Mouse (Mus musculus): ENCODE data around the gene Auts2. TPM values are rescaled to one million over a fixed set of nuclear protein-coding genes. Genes with fewer than 3 reads are reported as not detected.
"Not testable (repeated sequence)": the region's sequence is repeated elsewhere in the genome, so short reads cannot be mapped to it uniquely, and the experiment has no call there.

Auts2 gene
- total RNA-seq (2014; fragmentation: Nextera tagmentation) (0.84 and 3.3 TPM in 2 replicates), total RNA-seq (2017) (0.50 TPM in 1 of 2 replicates, not detected in the other)

GRCm38 (mm10) chr5:132543118-132544071 is at the start of gene Auts2:
Auts2 (minus strand) TSS chr5:132543344.
- peak; percentile 59 for ATAC-seq (replicated peaks; ENCODE audit: low FRiP score, low TSS enrichment, poor library complexity, severe bottlenecking)

- ATAC-seq (replicated peaks; ENCODE audit: low FRiP score, low TSS enrichment, poor library complexity, severe bottlenecking) = no peak
Observed at GRCm38 (mm10) chr5:132591721-132592695, 48.9 kb upstream of the Auts2 start.

GRCm38 (mm10) chr5:132579774-132580173 is 36.6 kb upstream of the Auts2 start:
- ATAC-seq (replicated peaks; ENCODE audit: low FRiP score, low TSS enrichment, poor library complexity, severe bottlenecking) = no peak

- not testable (repeated sequence) for ATAC-seq (replicated peaks; ENCODE audit: low FRiP score, low TSS enrichment, poor library complexity, severe bottlenecking)
Observed at GRCm38 (mm10) chr5:132560771-132561170, 17.6 kb upstream of the Auts2 start.

GRCm38 (mm10) chr5:132545761-132546160 is 2.6 kb upstream of the Auts2 start:
- no peak for ATAC-seq (replicated peaks; ENCODE audit: low FRiP score, low TSS enrichment, poor library complexity, severe bottlenecking)

- no peak for ATAC-seq (replicated peaks; ENCODE audit: low FRiP score, low TSS enrichment, poor library complexity, severe bottlenecking)
Observed at GRCm38 (mm10) chr5:132544176-132544995, 1.2 kb upstream of the Auts2 start.

GRCm38 (mm10) chr5:132542381-132543020 is 643 bp downstream of the Auts2 start:
- ATAC-seq (replicated peaks; ENCODE audit: low FRiP score, low TSS enrichment, poor library complexity, severe bottlenecking) = no peak

- no peak for ATAC-seq (replicated peaks; ENCODE audit: low FRiP score, low TSS enrichment, poor library complexity, severe bottlenecking)
Observed at GRCm38 (mm10) chr5:132541951-132542350, 1.2 kb downstream of the Auts2 start.

- ATAC-seq (replicated peaks; ENCODE audit: low FRiP score, low TSS enrichment, poor library complexity, severe bottlenecking) = no peak
Observed at GRCm38 (mm10) chr5:132541371-132541931, 1.7 kb downstream of the Auts2 start.

GRCm38 (mm10) chr5:132540841-132541311 is 2.3 kb downstream of the Auts2 start:
- ATAC-seq (replicated peaks; ENCODE audit: low FRiP score, low TSS enrichment, poor library complexity, severe bottlenecking) = no peak

GRCm38 (mm10) chr5:132537475-132537874 is 5.7 kb downstream of the Auts2 start:
- no peak for ATAC-seq (replicated peaks; ENCODE audit: low FRiP score, low TSS enrichment, poor library complexity, severe bottlenecking)

GRCm38 (mm10) chr5:132526395-132526794 is 16.7 kb downstream of the Auts2 start:
- no peak for ATAC-seq (replicated peaks; ENCODE audit: low FRiP score, low TSS enrichment, poor library complexity, severe bottlenecking)

- no peak for ATAC-seq (replicated peaks; ENCODE audit: low FRiP score, low TSS enrichment, poor library complexity, severe bottlenecking)
Observed at GRCm38 (mm10) chr5:132521358-132521873, 21.7 kb downstream of the Auts2 start.

- ATAC-seq (replicated peaks; ENCODE audit: low FRiP score, low TSS enrichment, poor library complexity, severe bottlenecking) = no peak
Observed at GRCm38 (mm10) chr5:132517879-132518278, 25.3 kb downstream of the Auts2 start.

- no peak for ATAC-seq (replicated peaks; ENCODE audit: low FRiP score, low TSS enrichment, poor library complexity, severe bottlenecking)
Observed at GRCm38 (mm10) chr5:132514521-132514920, 28.6 kb downstream of the Auts2 start.

GRCm38 (mm10) chr5:132513206-132513605 is 29.9 kb downstream of the Auts2 start:
- ATAC-seq (replicated peaks; ENCODE audit: low FRiP score, low TSS enrichment, poor library complexity, severe bottlenecking) = no peak

- ATAC-seq (replicated peaks; ENCODE audit: low FRiP score, low TSS enrichment, poor library complexity, severe bottlenecking) = no peak
Observed at GRCm38 (mm10) chr5:132509464-132509885, 33.7 kb downstream of the Auts2 start.

GRCm38 (mm10) chr5:132504893-132505292 is 38.3 kb downstream of the Auts2 start:
- no peak for ATAC-seq (replicated peaks; ENCODE audit: low FRiP score, low TSS enrichment, poor library complexity, severe bottlenecking)

Measured in megakaryocyte-erythroid progenitor cell, adult 5-6 weeks (primary cell).